Mouse (Mus musculus) spleen, adult 2 months (tissue): ENCODE measurements around the gene Spocd1.

Experiments
- CTCF ChIP-seq: fragments of 200-500 bp; IDR thresholded peaks from 2 replicates; pipeline ENCODE4 v1.5.1; 2011; ENCODE audit warnings: mild to moderate bottlenecking, inconsistent platforms; ENCODE audit not compliant: insufficient read depth, insufficient read length, insufficient replicate concordance; ENCODE audit errors: extremely low read depth
- POLR2A ChIP-seq: fragments of 200-500 bp; IDR thresholded peaks from 2 replicates; pipeline ENCODE4 v1.6.1; 2011; ENCODE audit warnings: low read depth, low read length, inconsistent platforms

GRCm38 (mm10) chr4:129970168-129970567 is 41.1 kb downstream of the Spocd1 start:
- TF ChIP-seq CTCF, result no peak
- TF ChIP-seq POLR2A, result no peak
